Mouse (Mus musculus) thymus, postnatal 36 days (tissue): ENCODE results near the gene Gldc.
"Not testable (repeated sequence)": the region's sequence is repeated elsewhere in the genome, so short reads cannot be mapped to it uniquely, and the experiment has no call there.

Experiments used
- DNase-seq, 2 experiments: peaks; one replicate each; pipeline ENCODE4 v3.0.0; 2022; ENCODE audit warnings: mixed read lengths in 2 of 2

The Gldc gene

GRCm38 (mm10) chr19:30174919-30175571 is at the start of gene Gldc:
Gldc (minus strand) TSS chr19:30175429.
- DNase-seq, result no peak

GRCm38 (mm10) chr19:30222593-30222992 is 47.4 kb upstream of the Gldc start:
- not testable (repeated sequence) for DNase-seq

GRCm38 (mm10) chr19:30217335-30217734 is 42.1 kb upstream of the Gldc start:
- peak; percentile 14 to 20 for DNase-seq

- DNase-seq, result no peak
These were observed 41.0 kb upstream of the Gldc start for GRCm38 (mm10) chr19:30216186-30216585.

- not testable (repeated sequence) for DNase-seq
These were observed 40.5 kb upstream of the Gldc start for GRCm38 (mm10) chr19:30215736-30216135.

- DNase-seq, result no peak
These were observed 38.8 kb upstream of the Gldc start for GRCm38 (mm10) chr19:30214026-30214425.

- not testable (repeated sequence) for DNase-seq
These were observed 33.8 kb upstream of the Gldc start for GRCm38 (mm10) chr19:30209006-30209405.

GRCm38 (mm10) chr19:30206981-30207380 is 31.8 kb upstream of the Gldc start:
- DNase-seq, result no peak

- no peak for DNase-seq
These were observed 30.6 kb upstream of the Gldc start for GRCm38 (mm10) chr19:30205874-30206273.

GRCm38 (mm10) chr19:30205159-30205816 is 30.1 kb upstream of the Gldc start:
- DNase-seq, result peak in 1 of 2 experiments; percentile 3

- DNase-seq, result no peak
These were observed 26.9 kb upstream of the Gldc start for GRCm38 (mm10) chr19:30202177-30202576.

GRCm38 (mm10) chr19:30194999-30195398 is 19.8 kb upstream of the Gldc start:
- DNase-seq, result no peak

GRCm38 (mm10) chr19:30187232-30187631 is 12.0 kb upstream of the Gldc start:
- no peak for DNase-seq

- no peak for DNase-seq
These were observed 10.3 kb upstream of the Gldc start for GRCm38 (mm10) chr19:30185536-30185935.

GRCm38 (mm10) chr19:30179979-30180378 is 4.8 kb upstream of the Gldc start:
- DNase-seq, result no peak

- DNase-seq, result no peak
These were observed 1.1 kb downstream of the Gldc start for GRCm38 (mm10) chr19:30174074-30174670.

GRCm38 (mm10) chr19:30171346-30172055 is 3.7 kb downstream of the Gldc start:
- no peak for DNase-seq

GRCm38 (mm10) chr19:30170319-30170718 is 4.9 kb downstream of the Gldc start:
- DNase-seq, result no peak

- no peak for DNase-seq
These were observed 8.3 kb downstream of the Gldc start for GRCm38 (mm10) chr19:30166801-30167505.

- no peak for DNase-seq
These were observed 11.0 kb downstream of the Gldc start for GRCm38 (mm10) chr19:30164228-30164627.

GRCm38 (mm10) chr19:30162808-30163207 is 12.4 kb downstream of the Gldc start:
- DNase-seq, result no peak

GRCm38 (mm10) chr19:30160021-30160420 is 15.2 kb downstream of the Gldc start:
- DNase-seq, result no peak

- no peak for DNase-seq
These were observed 17.0 kb downstream of the Gldc start for GRCm38 (mm10) chr19:30158189-30158588.
